Mouse (Mus musculus): Measurements from ENCODE around the gene Cfc1.

DNA sequence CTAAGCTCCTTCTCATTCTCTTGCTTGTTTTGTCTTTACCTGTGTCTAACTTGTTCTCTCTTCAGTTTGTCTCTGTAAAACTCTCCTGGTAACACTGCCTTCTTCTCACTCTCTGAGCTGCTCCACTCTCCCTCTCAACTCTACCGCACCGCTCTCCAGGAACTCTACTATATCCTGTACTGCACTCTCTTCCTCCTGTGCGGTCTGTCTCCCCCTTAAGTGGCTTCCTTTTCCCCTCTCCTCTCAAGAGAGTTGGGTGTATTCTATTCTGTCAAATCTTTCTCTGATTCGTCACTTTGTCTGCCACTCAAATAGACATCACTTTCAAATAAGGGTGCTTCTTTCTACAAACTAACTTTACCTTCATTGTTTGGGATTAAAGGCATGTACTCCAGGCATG lies 44.0 kb upstream of the Cfc1 start:
- no peak for TF ChIP-seq CTCF (IDR thresholded peaks at IDR 0.05; ENCODE audit: extremely low read depth, insufficient read length, insufficient replicate concordance, low read depth, low read length)
- no peak for TF ChIP-seq POLR2A (IDR thresholded peaks at IDR 0.05; ENCODE audit: low read depth, low read length)
